25 mouse cellular contexts compared by ENCODE assay signal in the genomic region with DNA sequence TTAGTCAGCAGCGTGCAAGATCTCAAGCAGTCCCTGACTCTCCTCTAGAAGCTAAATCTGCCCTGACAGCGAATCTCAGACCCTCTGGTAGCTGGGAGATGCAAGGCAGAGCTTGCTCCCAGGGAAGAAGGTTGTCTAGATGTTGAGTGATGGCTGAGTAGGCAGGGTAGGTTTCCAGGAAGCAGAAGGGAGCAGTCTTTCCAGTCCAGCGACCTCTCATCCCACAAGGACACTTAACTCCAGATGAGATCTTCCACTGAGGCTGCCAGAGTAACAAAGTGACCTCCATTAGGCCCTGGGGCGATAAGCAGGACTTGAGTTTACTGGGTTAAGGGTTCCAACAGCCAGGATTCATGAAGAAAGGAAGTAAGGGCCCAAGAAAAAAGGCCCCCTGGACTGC. TPM values are rescaled to one million over a fixed set of nuclear protein-coding genes. Genes with fewer than 3 reads are reported as not detected.
A peak's percentile ranks its signal among the peaks of the same experiment; 100 is the strongest.
DNase-seq lines count a peak whose midpoint lies in the region; ATAC-seq and TF ChIP-seq lines count a peak whose summit lies in the region.
"Had no signal": no experiment of that assay in that cellular context is flagged by ENCODE, and none has a peak within 500 bp of the region (broad histone marks: within the 10 kb centered on the region; RNA-seq: fewer than 3 reads in every experiment).

No protein-coding gene starts in this region.

- peaks cover 11% of the 10 kb centered on the region for H3K4me1 ChIP-seq in heart, embryonic 11.5 days (ENCODE audit: control insufficient read depth, insufficient read depth, low read length)
- peaks cover 65% of the 10 kb centered on the region for H3K4me1 ChIP-seq in E14TG2a.4 (replicated peaks; ENCODE audit: low read depth, low read length)
- no peaks in the 10 kb centered on the region for H3K4me1 ChIP-seq in kidney, embryonic 16.5 days (ENCODE audit: insufficient read depth, low read length)
- H3K4me1 ChIP-seq: forebrain, embryonic 12.5 days; hindbrain, embryonic 15.5 days had no signal

- WGBS in heart, embryonic 11.5 days (ENCODE audit: insufficient replicate concordance) = 51% methylated on average over 4 of the region's 4 CpGs
- WGBS in kidney, embryonic 16.5 days = 58% methylated on average over 4 of the region's 4 CpGs

- no peak overlapping the region for H3K9ac ChIP-seq in heart, embryonic 11.5 days (ENCODE audit: low read depth, low read length)
- H3K9ac ChIP-seq in kidney, embryonic 16.5 days (replicated peaks; ENCODE audit: low read length) = no peak overlapping the region
- H3K9ac ChIP-seq: embryonic facial prominence, embryonic 12.5 days; forebrain, embryonic 12.5 days; heart, embryonic 12.5 days; hindbrain, embryonic 15.5 days had no signal

- ATAC-seq in heart, embryonic 11.5 days (replicated peaks; ENCODE audit: insufficient number of reproducible peaks, low FRiP score, low TSS enrichment) = no peak
- ATAC-seq in kidney, embryonic 16.5 days (ENCODE audit: low FRiP score, low TSS enrichment) = no peak
- ATAC-seq: CD4-positive, CD25-positive, alpha-beta regulatory T cell, adult 4 months; forebrain, embryonic 16.5 days; intestine, postnatal 0 days had no signal

- H3K27ac ChIP-seq in heart, embryonic 11.5 days (ENCODE audit: low read depth, low read length) = peak overlapping the region; percentile 22; the same call in 1 of the 2 replicates
- H3K27ac ChIP-seq in kidney, embryonic 16.5 days (ENCODE audit: low read length) = no peak overlapping the region
- H3K27ac ChIP-seq: embryonic facial prominence, embryonic 12.5 days; forebrain, embryonic 12.5 days; hindbrain, embryonic 15.5 days had no signal

- H3K4me3 ChIP-seq in heart, embryonic 11.5 days (ENCODE audit: low read depth, low read length) = no peak overlapping the region
- peak overlapping the region; percentile 27; the same call in 1 of the 2 replicates for H3K4me3 ChIP-seq in E14TG2a.4 (replicated peaks; ENCODE audit: low read length)
- no peak overlapping the region for H3K4me3 ChIP-seq in kidney, embryonic 16.5 days (ENCODE audit: low read length)
- H3K4me3 ChIP-seq: embryonic facial prominence, embryonic 12.5 days; forebrain, embryonic 12.5 days; heart, embryonic 12.5 days; hindbrain, embryonic 15.5 days had no signal

- TF ChIP-seq CTCF in E14TG2a.4 (conservative IDR thresholded peaks at IDR 0.05; ENCODE audit: low read length) = no peak

- H3K9me3 ChIP-seq in heart, embryonic 11.5 days (replicated peaks; ENCODE audit: control insufficient read depth, low read length) = no peaks in the 10 kb centered on the region
- H3K9me3 ChIP-seq in E14TG2a.4 (ENCODE audit: low read length) = no peaks in the 10 kb centered on the region
- H3K9me3 ChIP-seq in kidney, embryonic 16.5 days (ENCODE audit: low read length) = no peaks in the 10 kb centered on the region
- H3K9me3 ChIP-seq: embryonic facial prominence, embryonic 12.5 days; forebrain, embryonic 12.5 days; heart, embryonic 12.5 days; hindbrain, embryonic 15.5 days had no signal

- H3K4me2 ChIP-seq in heart, embryonic 11.5 days = no peak overlapping the region
- H3K4me2 ChIP-seq in kidney, embryonic 16.5 days (replicated peaks; ENCODE audit: low read depth, low read length) = no peak overlapping the region
- H3K4me2 ChIP-seq: embryonic facial prominence, embryonic 12.5 days; forebrain, embryonic 12.5 days; heart, embryonic 12.5 days; hindbrain, embryonic 15.5 days had no signal

- H3K27me3 ChIP-seq in heart, embryonic 11.5 days (ENCODE audit: control insufficient read depth, insufficient read depth, low read length) = no peaks in the 10 kb centered on the region
- H3K27me3 ChIP-seq in E14TG2a.4 (ENCODE audit: insufficient read depth, low read length) = no peaks in the 10 kb centered on the region
- H3K27me3 ChIP-seq in kidney, embryonic 16.5 days (ENCODE audit: insufficient read depth, low read length) = no peaks in the 10 kb centered on the region
- H3K27me3 ChIP-seq: embryonic facial prominence, embryonic 12.5 days; forebrain, embryonic 12.5 days; heart, embryonic 12.5 days; hindbrain, embryonic 15.5 days had no signal

- no peaks in the 10 kb centered on the region for H3K36me3 ChIP-seq in heart, embryonic 11.5 days (ENCODE audit: control insufficient read depth, insufficient read depth, low read length)
- H3K36me3 ChIP-seq in E14TG2a.4 (ENCODE audit: insufficient read depth, low read length) = no peaks in the 10 kb centered on the region
- no peaks in the 10 kb centered on the region for H3K36me3 ChIP-seq in kidney, embryonic 16.5 days (ENCODE audit: insufficient read depth, low read length)
- H3K36me3 ChIP-seq: embryonic facial prominence, embryonic 12.5 days; forebrain, embryonic 12.5 days; heart, embryonic 12.5 days; hindbrain, embryonic 15.5 days had no signal

- no peak for DNase-seq in heart, adult 18-20 months
- DNase-seq in 3T3-L1 (ENCODE audit: low read depth, low spot score) = peak; percentile 36
- peak; percentile 54 for DNase-seq in fat pad, adult 2 months (ENCODE audit: extremely low read depth, low read depth, low spot score)
- DNase-seq: adrenal gland, adult 8-10 months; B cell, adult 2 months; cerebellum, adult 11-12 months; cerebellum, adult 9-10 months; cerebellum, postnatal 25 days; gastrocnemius, postnatal 14 days had no signal

RNA-seq across cellular contexts. Expression of a gene that starts 3.7 kb away (rescaled TPM):
- polyA plus RNA-seq in heart, embryonic 11.5 days (2014; fragmentation: Nextera tagmentation; extraction: Ambion mirVana) = not detected in 2 replicates
- total RNA-seq in heart, adult 18-20 months (2021) = not detected
- not detected in 2 replicates for polyA plus RNA-seq in kidney, embryonic 16.5 days (2015; fragmentation: Nextera tagmentation; extraction: Ambion mirVana)
- total RNA-seq: adrenal gland, adult 8-10 months; gastrocnemius, postnatal 14 days; heart, postnatal 25 days had no signal
- polyA plus RNA-seq: CD4-positive, CD25-positive, alpha-beta regulatory T cell, adult 4 months; cortical plate, adult 2 months; embryonic facial prominence, embryonic 12.5 days; forebrain, embryonic 12.5 days; forebrain, embryonic 16.5 days; frontal cortex, adult 2 months; gonadal fat pad, adult 2 months; heart, embryonic 12.5 days; heart, embryonic 16.5 days; hindbrain, embryonic 11.5 days; hindbrain, embryonic 15.5 days had no signal

RNA-seq across cellular contexts. Expression of a gene that starts 14.1 kb away (rescaled TPM):
- polyA plus RNA-seq in heart, embryonic 11.5 days (2014; fragmentation: Nextera tagmentation; extraction: Ambion mirVana) = 27.1 and 31.3 TPM in 2 replicates
- total RNA-seq in heart, adult 18-20 months (2021) = 10 to 100 TPM; 43.6 to 44.9 TPM
- 93.1 and 96.0 TPM in 2 replicates for polyA plus RNA-seq in kidney, embryonic 16.5 days (2015; fragmentation: Nextera tagmentation; extraction: Ambion mirVana)

RNA-seq across cellular contexts. Expression of a gene that starts 14.9 kb away (rescaled TPM):
- 50.0 and 51.5 TPM in 2 replicates for polyA plus RNA-seq in heart, embryonic 11.5 days (2014; fragmentation: Nextera tagmentation; extraction: Ambion mirVana)
- total RNA-seq in heart, adult 18-20 months (2021) = under 1 TPM; 0.05 to 0.35 TPM
- 57.2 and 62.5 TPM in 2 replicates for polyA plus RNA-seq in kidney, embryonic 16.5 days (2015; fragmentation: Nextera tagmentation; extraction: Ambion mirVana)
- polyA plus RNA-seq: CD4-positive, CD25-positive, alpha-beta regulatory T cell, adult 4 months had no signal

RNA-seq across cellular contexts. Expression of a gene that starts 44.6 kb away (rescaled TPM):
- 23.0 and 33.1 TPM in 2 replicates for polyA plus RNA-seq in heart, embryonic 11.5 days (2014; fragmentation: Nextera tagmentation; extraction: Ambion mirVana)
- total RNA-seq in heart, adult 18-20 months (2021) = 10 to 100 TPM; 32.0 to 32.3 TPM
- polyA plus RNA-seq in kidney, embryonic 16.5 days (2015; fragmentation: Nextera tagmentation; extraction: Ambion mirVana) = 38.7 and 42.0 TPM in 2 replicates

RNA-seq across cellular contexts. Expression of a gene that starts 54.8 kb away (rescaled TPM):
- polyA plus RNA-seq in heart, embryonic 11.5 days (2014; fragmentation: Nextera tagmentation; extraction: Ambion mirVana) = 1,582 and 1,616 TPM in 2 replicates
- 1,000 to 10,000 TPM; 3,280 to 3,727 TPM for total RNA-seq in heart, adult 18-20 months (2021)
- polyA plus RNA-seq in kidney, embryonic 16.5 days (2015; fragmentation: Nextera tagmentation; extraction: Ambion mirVana) = 745 and 801 TPM in 2 replicates

Comparison
In these comparisons a context has a peak if more than half of its experiments do, and no peak if none do; other contexts are left out.
1. DNase-seq: peak in 3T3-L1 (single experiment) and fat pad, adult 2 months (single experiment); none in heart, adult 18-20 months (0 of 2).